Mouse (Mus musculus) E14TG2a.4 (cell line): ENCODE data around the gene Erbb4.

Experiments
- CTCF ChIP-seq: conservative IDR thresholded peaks from 2 replicates; pipeline ENCODE4 v1.5.1; 2014; ENCODE audit warnings: low read length
- POU5F1 ChIP-seq: IDR thresholded peaks from 2 replicates; pipeline ENCODE4 v1.6.1; 2014; ENCODE audit warnings: low read length, borderline replicate concordance

DNA sequence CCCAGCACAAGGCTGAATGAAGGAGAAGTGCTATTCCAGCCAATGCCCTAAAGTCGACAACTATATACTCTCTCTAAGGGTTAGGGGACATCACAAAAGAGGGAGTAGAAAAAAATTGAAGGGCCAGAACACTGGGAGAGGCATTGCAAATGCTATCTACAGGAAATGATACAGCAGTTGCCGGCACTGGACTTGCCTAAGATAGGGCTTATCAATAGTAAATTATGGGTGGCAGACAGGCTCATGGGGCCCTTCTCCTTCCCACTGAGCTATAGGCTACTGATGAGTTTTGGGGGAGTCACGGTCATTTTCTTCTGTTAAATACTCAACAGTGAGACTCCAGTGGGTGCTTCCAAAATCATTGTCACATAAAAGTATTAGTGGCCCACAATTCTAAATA is 517.4 kb downstream of the Erbb4 start:
- TF ChIP-seq CTCF (no peak), POU5F1 (no peak)
